Mouse (Mus musculus): ENCODE results near the gene Degs2. TPM values are rescaled to one million over a fixed set of nuclear protein-coding genes. Genes with fewer than 3 reads are reported as not detected.
A peak's percentile ranks its signal among the peaks of the same experiment; 100 is the strongest.

Degs2 gene
- polyA plus RNA-seq, 1 experiment from 2014 or later: 19.0 TPM

DNA sequence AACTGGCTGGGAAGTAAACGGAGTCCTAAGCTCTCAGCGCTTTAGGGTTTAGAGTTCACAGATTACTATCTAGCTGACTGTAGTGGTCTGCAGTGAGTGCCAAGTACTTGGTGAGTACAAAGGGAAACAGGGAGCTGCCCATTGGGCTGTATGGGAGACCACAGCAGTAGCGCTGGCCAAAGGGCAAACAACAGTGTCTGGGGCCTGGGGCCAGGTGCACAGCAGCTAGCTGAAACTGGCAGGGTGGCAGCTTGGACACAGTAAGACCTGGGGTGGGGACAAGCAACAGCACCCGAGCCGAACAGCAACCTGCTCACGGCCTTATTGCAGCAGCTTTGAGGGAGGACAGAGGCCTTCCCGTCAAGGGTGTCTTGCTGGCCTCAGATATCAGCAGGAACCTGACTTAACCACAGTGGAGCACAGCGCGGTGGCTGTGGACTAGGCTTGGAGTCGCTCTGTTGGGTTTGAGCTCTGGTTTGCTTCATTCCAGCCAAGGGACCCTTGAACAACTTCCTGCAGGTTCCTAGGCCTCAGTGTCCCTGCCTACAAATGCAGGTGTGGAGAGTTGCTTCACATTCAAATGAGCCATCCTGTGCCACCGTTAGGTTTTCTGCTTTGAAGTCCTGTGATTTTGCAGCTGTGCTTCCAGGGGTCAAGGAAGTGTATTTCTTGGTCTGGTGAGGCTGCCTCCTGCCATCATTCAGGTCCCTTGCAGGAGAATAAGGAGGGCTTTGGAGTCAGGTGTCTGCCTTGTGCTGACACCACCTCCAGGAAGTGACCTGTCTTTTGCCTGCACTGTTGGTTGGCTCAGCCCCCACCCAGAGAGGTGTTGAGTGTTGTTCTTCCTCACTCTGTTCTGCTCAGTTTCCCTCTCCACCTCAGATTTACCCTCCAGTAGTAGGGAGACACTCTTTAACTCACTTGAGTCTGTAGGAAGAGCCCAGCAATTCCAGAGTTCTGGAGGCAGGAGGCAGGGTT is 48.5 kb downstream of the Degs2 start:
- Histone ChIP-seq H3K9me3 (replicated peaks; ENCODE audit: low read length) (no peaks in the 10 kb centered on the region), H3K9ac (ENCODE audit: low read depth, low read length) (no peak overlapping the region), H3K4me2 (ENCODE audit: low read length) (no peak overlapping the region), H3K4me3 (replicated peaks; ENCODE audit: low read depth, low read length) (no peak overlapping the region), H3K27ac (no peak overlapping the region), H3K36me3 (ENCODE audit: insufficient read depth, low read length) (0 out of 2 replicates have a peak, but pooled peaks cover 8% of the 10 kb centered on the region), H3K27me3 (ENCODE audit: insufficient read depth, low read length) (no peaks in the 10 kb centered on the region), H3K4me1 (replicated peaks; ENCODE audit: insufficient read depth, low read length) (0 out of 2 replicates have a peak, but pooled peaks cover 3% of the 10 kb centered on the region)
- 71% methylated on average over 11 of the region's 11 CpGs for WGBS
- DNase-seq (ENCODE audit: low spot score) (no peak), ATAC-seq (replicated peaks; ENCODE audit: low FRiP score, low read depth) (peak; percentile 57; the same call in 1 of the 2 replicates)
- TF ChIP-seq CTCF (IDR thresholded peaks at IDR 0.05; ENCODE audit: low read depth): no peak

DNA sequence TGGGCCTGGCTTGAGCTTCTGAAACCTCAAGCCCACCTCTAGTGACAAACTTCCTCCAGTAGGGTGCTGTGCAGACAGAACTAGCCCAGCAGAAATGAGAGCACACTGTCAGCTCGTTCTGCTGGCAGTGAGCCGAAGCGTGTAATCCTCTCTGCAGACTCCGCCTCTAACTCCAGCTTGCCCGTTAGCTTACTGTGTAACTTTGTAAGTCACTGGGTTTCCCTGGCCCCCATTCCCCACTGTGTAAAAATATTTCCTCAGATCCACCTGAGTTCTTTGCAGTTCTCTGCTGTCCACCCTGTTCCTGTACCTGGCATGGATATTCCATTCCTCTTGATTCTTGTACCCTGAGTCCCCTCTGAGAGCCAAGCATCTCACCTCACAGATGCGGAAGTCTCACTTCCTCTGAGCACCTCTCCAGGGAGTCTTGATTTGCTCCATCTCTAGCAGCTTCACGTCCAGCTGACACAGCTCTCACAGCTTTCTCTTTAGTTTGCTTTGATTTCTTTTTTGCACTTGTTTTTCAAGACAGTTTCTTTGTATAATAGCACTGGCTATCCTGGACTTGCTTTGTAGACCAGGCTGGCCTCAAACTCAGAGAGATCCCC is 51.0 kb downstream of the Degs2 start:
- H3K4me3 ChIP-seq (replicated peaks; ENCODE audit: low read depth, low read length): no peak overlapping the region
- H3K4me1 ChIP-seq (replicated peaks; ENCODE audit: insufficient read depth, low read length): no peaks in the 10 kb centered on the region
- 55% methylated on average over 7 of the region's 7 CpGs for WGBS
- H3K9ac ChIP-seq (ENCODE audit: low read depth, low read length): no peak overlapping the region
- 0 out of 2 replicates have a peak, but pooled peaks cover 8% of the 10 kb centered on the region for H3K36me3 ChIP-seq (ENCODE audit: insufficient read depth, low read length)
- H3K27ac ChIP-seq: no peak overlapping the region
- DNase-seq (ENCODE audit: low spot score) (peak; percentile 37), ATAC-seq (replicated peaks; ENCODE audit: low FRiP score, low read depth) (peak; percentile 52)
- no peak for TF ChIP-seq CTCF (IDR thresholded peaks at IDR 0.05; ENCODE audit: low read depth)
- no peaks in the 10 kb centered on the region for H3K9me3 ChIP-seq (replicated peaks; ENCODE audit: low read length)
- no peaks in the 10 kb centered on the region for H3K27me3 ChIP-seq (ENCODE audit: insufficient read depth, low read length)
- H3K4me2 ChIP-seq (ENCODE audit: low read length): no peak overlapping the region

DNA sequence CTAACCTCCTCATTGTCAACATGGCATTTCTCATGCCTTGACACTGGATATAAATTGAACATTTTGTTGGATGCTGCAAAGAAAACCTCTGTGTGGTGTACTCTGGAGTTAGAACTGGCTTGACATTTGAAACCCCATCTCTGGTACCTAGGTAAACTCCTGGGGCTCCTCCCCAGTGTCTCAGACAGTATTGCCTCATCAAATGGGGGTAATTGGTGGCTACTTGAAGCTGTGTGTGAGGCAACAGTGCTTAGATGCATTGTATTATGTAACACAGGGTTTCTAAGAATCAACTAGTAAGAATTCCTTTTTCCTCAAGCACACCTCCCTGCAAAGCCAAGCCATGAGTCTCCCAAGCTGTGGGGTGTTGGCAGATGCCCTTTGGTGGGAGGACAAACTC is 54.3 kb downstream of the Degs2 start:
- H3K9me3 ChIP-seq (replicated peaks; ENCODE audit: low read length): no peaks in the 10 kb centered on the region
- H3K4me3 ChIP-seq (replicated peaks; ENCODE audit: low read depth, low read length): no peak overlapping the region
- no peak overlapping the region for H3K27ac ChIP-seq
- no peaks in the 10 kb centered on the region for H3K4me1 ChIP-seq (replicated peaks; ENCODE audit: insufficient read depth, low read length)
- no peak for TF ChIP-seq CTCF (IDR thresholded peaks at IDR 0.05; ENCODE audit: low read depth)
- no peaks in the 10 kb centered on the region for H3K27me3 ChIP-seq (ENCODE audit: insufficient read depth, low read length)
- ATAC-seq (replicated peaks; ENCODE audit: low FRiP score, low read depth): no peak
- no peak overlapping the region for H3K9ac ChIP-seq (ENCODE audit: low read depth, low read length)
- DNase-seq (ENCODE audit: low spot score): no peak
- no peak overlapping the region for H3K4me2 ChIP-seq (ENCODE audit: low read length)
- 0 out of 2 replicates have a peak, but pooled peaks cover under 1% of the 10 kb centered on the region for H3K36me3 ChIP-seq (ENCODE audit: insufficient read depth, low read length)

DNA sequence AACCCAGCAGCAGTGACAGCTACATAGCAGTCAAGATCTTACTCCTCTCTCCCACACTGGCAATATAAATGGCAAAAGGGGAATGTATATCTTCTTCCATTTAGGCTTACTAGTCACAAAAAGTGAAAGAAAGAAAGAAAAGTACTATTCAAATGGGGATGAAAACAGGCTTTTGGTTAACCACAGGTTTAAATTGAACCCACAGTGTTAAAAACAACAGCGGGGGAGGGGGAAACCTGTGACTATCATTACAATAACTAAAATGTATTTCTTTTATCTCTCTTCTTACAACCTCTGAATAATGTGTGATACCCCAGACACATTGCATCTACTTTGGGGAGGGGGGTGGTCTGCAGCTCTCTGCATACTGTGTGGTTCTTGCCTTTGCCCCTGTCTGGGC is 55.9 kb downstream of the Degs2 start:
- Histone ChIP-seq H3K27ac (no peak overlapping the region), H3K4me3 (replicated peaks; ENCODE audit: low read depth, low read length) (no peak overlapping the region), H3K9me3 (replicated peaks; ENCODE audit: low read length) (no peaks in the 10 kb centered on the region), H3K27me3 (ENCODE audit: insufficient read depth, low read length) (no peaks in the 10 kb centered on the region), H3K9ac (ENCODE audit: low read depth, low read length) (no peak overlapping the region), H3K4me2 (ENCODE audit: low read length) (no peak overlapping the region), H3K36me3 (ENCODE audit: insufficient read depth, low read length) (no peaks in the 10 kb centered on the region), H3K4me1 (replicated peaks; ENCODE audit: insufficient read depth, low read length) (no peaks in the 10 kb centered on the region)
- ATAC-seq (replicated peaks; ENCODE audit: low FRiP score, low read depth) (no peak), DNase-seq (ENCODE audit: low spot score) (no peak)
- no peak for TF ChIP-seq CTCF (IDR thresholded peaks at IDR 0.05; ENCODE audit: low read depth)
- 89% methylated on average over 1 of the region's 1 CpGs for WGBS

DNA sequence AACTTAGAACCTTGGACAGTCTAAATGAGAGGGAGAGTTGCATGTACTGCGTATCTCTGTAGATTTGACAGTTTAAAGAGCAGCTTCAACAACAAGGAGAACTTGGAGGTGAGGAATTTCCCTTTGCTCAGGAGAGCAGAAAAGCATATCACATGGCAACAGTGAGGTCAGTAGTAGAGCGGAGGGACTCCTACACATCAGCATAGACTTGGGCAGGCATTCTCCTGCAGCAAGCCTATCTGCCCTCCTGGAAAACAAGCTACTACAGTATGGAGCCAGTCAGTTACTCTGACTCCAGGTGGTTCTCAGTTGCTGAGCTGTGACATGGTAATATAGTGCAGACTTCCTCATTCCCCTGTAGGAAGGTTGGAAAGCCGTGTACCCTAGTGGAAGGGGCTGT is 60.1 kb downstream of the Degs2 start:
- Histone ChIP-seq H3K27me3 (ENCODE audit: insufficient read depth, low read length) (no peaks in the 10 kb centered on the region), H3K4me3 (replicated peaks; ENCODE audit: low read depth, low read length) (no peak overlapping the region), H3K9me3 (replicated peaks; ENCODE audit: low read length) (no peaks in the 10 kb centered on the region), H3K27ac (no peak overlapping the region), H3K4me1 (replicated peaks; ENCODE audit: insufficient read depth, low read length) (no peaks in the 10 kb centered on the region), H3K36me3 (ENCODE audit: insufficient read depth, low read length) (no peaks in the 10 kb centered on the region), H3K4me2 (ENCODE audit: low read length) (no peak overlapping the region), H3K9ac (ENCODE audit: low read depth, low read length) (no peak overlapping the region)
- WGBS: 37% methylated on average over 3 of the region's 3 CpGs
- DNase-seq (ENCODE audit: low spot score) (peak; percentile 68), ATAC-seq (replicated peaks; ENCODE audit: low FRiP score, low read depth) (no peak; the same call in 1 of the 2 replicates)
- TF ChIP-seq CTCF (IDR thresholded peaks at IDR 0.05; ENCODE audit: low read depth): no peak

DNA sequence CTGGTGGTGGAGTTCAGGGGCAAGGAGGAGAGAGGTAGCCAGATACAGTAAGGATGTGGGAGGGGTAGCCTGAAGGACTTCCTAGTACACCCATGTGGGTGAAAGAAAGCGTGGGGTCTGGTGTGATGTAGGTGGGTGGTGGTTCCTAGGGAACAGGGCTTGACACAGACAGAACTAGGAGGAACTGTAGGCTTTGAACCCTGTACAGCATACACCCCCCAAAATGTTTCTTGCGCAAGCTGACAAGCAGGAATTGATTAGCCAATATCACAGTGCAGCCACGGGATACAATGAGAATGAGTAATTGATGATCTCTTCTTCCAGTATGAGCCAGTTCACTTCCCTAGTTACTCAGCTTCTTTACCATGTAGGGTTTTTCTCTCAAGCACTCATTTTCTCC is 63.0 kb downstream of the Degs2 start:
- no peaks in the 10 kb centered on the region for H3K27me3 ChIP-seq (ENCODE audit: insufficient read depth, low read length)
- 85% methylated on average over 3 of the region's 3 CpGs for WGBS
- H3K4me1 ChIP-seq (replicated peaks; ENCODE audit: insufficient read depth, low read length): no peaks in the 10 kb centered on the region
- no peaks in the 10 kb centered on the region for H3K36me3 ChIP-seq (ENCODE audit: insufficient read depth, low read length)
- ATAC-seq (replicated peaks; ENCODE audit: low FRiP score, low read depth) (no peak), DNase-seq (ENCODE audit: low spot score) (no peak)
- TF ChIP-seq CTCF (IDR thresholded peaks at IDR 0.05; ENCODE audit: low read depth): no peak
- H3K9me3 ChIP-seq (replicated peaks; ENCODE audit: low read length): no peaks in the 10 kb centered on the region
- no peak overlapping the region for H3K4me2 ChIP-seq (ENCODE audit: low read length)
- no peak overlapping the region for H3K9ac ChIP-seq (ENCODE audit: low read depth, low read length)
- no peak overlapping the region for H3K4me3 ChIP-seq (replicated peaks; ENCODE audit: low read depth, low read length)
- no peak overlapping the region for H3K27ac ChIP-seq

Measured in kidney, postnatal 0 days (tissue).